Mouse (Mus musculus) brown adipose tissue, adult 24 weeks (tissue): ENCODE measurements around the gene Rxfp3. TPM values are rescaled to one million over a fixed set of nuclear protein-coding genes. Genes with fewer than 3 reads are reported as not detected.
A peak's percentile ranks its signal among the peaks of the same experiment; 100 is the strongest.

Source experiments
- H3K27ac ChIP-seq: fragments of 200-500 bp; replicated peaks from 2 replicates; pipeline ENCODE4 v1.5.1; 2012; ENCODE audit warnings: low read depth, mild to moderate bottlenecking, low read length
- H3K4me1 ChIP-seq: fragments of 200-500 bp; 2 replicates; pipeline ENCODE4 v1.6.1; 2012; ENCODE audit warnings: low read length, mixed read lengths; ENCODE audit not compliant: control insufficient read depth, insufficient read depth, insufficient read length
- H3K4me3 ChIP-seq: fragments of 200-500 bp; 2 replicates; pipeline ENCODE4 v1.5.1; 2012; ENCODE audit warnings: low read depth, mild to moderate bottlenecking, low read length, moderate library complexity; ENCODE audit not compliant: insufficient read depth
- polyA plus RNA-seq: library from polyadenylated mRNA; stranded (reverse); fragments of >200 nt; gene quantifications from 2 replicates; pipeline ENCODE4 v1.2.4, GENCODE M21; 2012; ENCODE audit not compliant: missing spikeins, insufficient read depth, insufficient read length

Rxfp3 gene
- polyA plus RNA-seq: not detected in 2 replicates

DNA sequence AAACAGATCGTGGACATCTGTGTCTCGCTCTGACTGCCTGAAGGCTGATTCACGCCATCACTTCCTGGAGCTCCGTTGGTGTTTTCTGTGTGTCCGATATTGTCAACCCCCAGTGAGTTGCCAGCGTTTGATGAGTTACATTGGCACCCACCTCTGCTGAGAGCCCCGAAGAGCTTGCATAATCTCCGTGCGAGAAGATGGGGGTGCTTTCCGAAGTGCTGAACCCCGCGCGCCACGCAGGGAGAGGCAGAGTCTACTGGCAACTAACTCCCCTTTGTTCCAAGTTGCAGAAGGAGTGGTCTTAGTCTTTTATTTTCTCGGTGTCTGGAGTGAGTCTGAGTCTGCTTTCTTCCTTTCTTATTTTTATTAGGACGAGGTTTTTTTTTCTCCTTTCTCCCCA, at the start of gene Rxfp3:
Rxfp3 (minus strand) TSS at position 281 of the 400 bp plus-strand sequence.
- Histone ChIP-seq H3K27ac (no peak within 1 kb of the TSS), H3K4me1 (no peaks in the 10 kb centered on the region), H3K4me3 (peak within 1 kb of the TSS; percentile 22)

DNA sequence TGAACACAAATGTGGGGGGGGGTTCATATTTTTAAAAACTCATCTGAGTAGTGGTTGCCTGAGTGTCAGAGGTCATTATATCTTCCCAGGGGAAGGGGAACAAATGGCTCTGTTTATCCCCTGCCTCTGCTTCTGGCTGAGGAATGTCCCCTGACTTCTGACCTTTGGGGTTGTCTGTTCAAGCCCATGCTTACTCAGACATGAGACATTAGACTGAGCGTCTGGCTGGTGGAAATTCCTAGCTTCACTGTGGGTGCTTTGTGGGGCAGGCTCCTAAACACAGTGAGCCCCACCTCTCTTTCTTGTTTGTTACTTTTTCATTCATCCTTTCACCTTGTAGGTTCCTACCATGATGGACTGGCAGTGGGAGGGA, 47.2 kb upstream of the Rxfp3 start:
- H3K4me1 ChIP-seq: no peaks in the 10 kb centered on the region
- H3K27ac ChIP-seq: no peak overlapping the region
- no peak overlapping the region for H3K4me3 ChIP-seq

DNA sequence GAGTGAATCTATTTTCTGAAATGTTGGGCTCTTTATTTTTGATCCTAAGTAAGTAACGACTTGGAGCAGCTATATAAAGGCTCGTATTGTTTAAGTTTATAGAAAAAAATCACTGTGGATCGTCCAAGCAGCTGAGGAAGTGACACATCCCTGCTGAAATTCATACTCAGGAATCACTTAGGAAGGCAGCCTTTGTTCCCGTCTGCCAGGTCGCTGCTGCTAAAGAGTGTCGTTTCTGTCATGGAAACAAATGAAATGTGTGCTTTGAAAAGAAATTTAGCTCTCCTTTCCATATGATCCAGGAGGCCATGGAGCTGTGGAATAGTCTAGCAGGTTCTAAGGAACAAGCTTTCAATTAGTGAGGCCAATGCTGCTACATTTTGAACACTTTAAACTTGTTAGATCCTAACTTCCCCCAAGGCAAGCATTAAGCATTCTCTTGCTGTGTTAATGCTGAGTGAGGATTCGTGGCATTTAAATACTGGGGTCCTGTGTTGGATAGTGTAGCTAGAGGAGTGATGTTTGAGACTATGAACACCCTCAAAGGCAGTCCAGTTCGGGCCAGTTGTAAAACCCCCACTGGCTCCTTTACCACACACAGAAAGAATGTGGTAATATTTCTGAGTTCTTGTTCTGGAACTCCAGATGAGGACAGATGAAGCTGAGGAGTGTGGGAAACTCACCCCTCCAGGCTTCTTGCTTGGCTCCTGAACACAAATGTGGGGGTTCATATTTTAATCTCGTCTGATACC, 46.6 kb upstream of the Rxfp3 start:
- Histone ChIP-seq H3K4me3 (no peak overlapping the region), H3K27ac (no peak overlapping the region), H3K4me1 (no peaks in the 10 kb centered on the region)

DNA sequence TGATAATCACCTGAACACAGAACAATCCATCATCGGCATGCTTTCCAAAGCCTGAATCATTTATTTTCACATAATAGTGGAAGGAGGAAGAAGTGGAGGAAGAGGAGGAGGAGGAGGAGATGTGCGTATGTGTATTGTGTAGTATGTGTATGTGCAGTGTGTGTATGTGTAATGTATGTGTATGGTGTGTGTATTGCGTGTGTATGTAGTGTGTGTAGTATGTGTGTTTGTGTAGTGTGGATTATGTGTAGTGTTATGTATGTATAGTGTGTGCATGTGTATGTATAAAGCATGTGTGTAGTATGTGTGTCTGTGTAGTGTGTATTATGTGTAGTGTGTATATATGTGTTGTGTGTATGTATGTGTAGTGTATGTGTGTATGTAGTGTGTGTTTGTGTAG, 45.9 kb upstream of the Rxfp3 start:
- Histone ChIP-seq H3K4me1 (no peaks in the 10 kb centered on the region), H3K4me3 (no peak overlapping the region), H3K27ac (no peak overlapping the region)

DNA sequence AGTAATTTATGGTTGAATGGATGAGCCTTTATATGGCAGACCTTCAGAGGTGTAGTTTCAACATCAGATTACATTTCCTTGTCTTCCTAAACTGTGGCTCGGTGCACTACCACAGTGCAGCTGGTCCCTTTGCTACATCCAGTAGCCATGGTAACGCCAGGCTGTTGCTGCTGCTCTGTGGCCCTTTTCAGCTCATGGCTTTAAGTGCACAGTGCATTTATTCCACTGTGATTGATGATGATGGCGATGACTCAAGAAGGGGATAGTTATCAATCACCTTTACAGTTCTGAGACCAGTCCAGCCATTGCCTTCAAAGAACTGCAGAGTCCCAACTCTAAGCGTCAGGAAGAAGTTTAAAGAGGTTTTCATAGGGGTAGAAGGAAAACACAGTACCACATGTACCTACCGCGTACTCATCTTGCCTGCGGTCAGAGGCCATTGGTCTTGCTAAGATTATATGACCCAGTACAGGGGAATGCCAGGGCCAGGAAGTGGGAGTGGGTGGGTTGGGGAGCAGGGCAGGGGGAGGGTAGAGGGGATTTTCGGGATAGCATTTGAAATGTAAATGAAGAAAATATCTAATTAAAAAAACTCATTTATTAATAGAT, 45.3 kb upstream of the Rxfp3 start:
- H3K4me3 ChIP-seq: no peak overlapping the region
- no peak overlapping the region for H3K27ac ChIP-seq
- H3K4me1 ChIP-seq: no peaks in the 10 kb centered on the region

DNA sequence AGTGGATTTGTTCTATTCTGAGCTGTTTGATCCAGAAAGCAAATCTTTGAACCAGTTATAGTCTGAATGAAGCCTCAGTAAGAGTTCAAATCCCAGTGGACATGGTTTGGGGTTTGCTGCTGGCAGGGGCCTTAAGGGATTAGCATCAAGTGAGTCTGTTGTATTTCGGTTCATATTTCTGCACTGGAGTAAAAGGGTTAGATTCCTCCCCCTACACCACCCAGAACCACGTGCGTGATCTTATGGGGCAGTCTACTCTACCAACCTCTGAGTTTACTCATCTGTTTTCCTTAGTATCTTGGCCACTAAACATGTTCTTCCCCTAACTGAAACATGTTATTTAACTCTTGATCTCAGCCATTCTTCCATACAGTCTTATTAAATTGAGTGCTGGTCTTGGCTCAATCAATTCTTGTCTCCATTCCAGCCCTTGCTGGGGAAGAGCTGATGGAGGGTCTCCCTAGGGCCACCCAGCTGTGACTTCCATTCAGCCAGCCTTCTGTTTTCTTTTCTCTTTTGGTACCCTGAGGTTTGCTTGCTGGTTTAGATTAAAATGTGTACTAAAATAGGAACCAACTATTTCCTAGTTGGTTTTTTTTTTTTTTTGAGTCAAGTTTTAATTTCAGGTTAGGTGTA, 38.1 kb upstream of the Rxfp3 start:
- Histone ChIP-seq H3K4me1 (no peaks in the 10 kb centered on the region), H3K27ac (no peak overlapping the region), H3K4me3 (no peak overlapping the region)

DNA sequence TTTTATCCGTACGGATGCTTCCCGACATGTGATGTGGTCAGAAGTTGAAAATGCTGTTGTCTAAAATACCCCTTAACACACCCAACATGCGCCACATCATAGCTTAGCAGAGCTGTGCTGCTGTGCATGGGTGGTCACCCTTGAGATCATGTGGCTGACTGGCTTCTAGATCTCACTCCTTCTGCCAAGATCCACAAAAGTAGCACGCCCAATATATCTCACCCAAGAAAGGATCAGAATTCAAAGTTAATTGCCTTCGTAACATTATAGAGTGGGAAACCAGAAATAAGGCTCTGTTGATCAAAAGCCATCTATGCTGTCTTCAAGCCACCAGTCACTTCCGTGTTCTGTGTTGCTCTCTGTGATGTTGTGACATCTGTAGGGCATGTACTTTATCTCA, 30.1 kb upstream of the Rxfp3 start:
- H3K4me3 ChIP-seq: no peak overlapping the region
- H3K4me1 ChIP-seq: peaks cover 6% of the 10 kb centered on the region; the same call in 1 of the 2 replicates
- no peak overlapping the region for H3K27ac ChIP-seq

DNA sequence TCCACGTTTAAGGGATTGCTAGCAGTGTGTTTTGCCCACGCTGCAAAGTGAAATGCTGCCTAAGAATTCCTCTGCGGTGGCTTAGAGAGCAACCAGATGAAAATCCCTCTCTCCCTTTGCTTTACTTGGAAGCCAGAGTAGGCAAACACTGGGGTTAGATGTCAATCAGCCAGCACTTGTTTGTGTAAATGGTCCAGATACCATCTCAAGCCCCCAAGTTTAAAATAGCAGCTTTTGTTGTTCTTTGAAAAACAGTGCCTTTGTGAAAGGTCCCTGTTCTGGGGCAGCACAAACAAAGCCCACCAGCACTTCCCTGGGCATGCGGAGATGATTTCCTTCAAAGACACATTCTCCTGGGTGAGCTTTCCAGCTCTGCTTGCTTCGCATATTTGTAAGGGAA, 28.5 kb upstream of the Rxfp3 start:
- Histone ChIP-seq H3K4me3 (peak overlapping the region; percentile 60), H3K4me1 (peaks cover 6% of the 10 kb centered on the region; the same call in 1 of the 2 replicates), H3K27ac (no peak overlapping the region)

DNA sequence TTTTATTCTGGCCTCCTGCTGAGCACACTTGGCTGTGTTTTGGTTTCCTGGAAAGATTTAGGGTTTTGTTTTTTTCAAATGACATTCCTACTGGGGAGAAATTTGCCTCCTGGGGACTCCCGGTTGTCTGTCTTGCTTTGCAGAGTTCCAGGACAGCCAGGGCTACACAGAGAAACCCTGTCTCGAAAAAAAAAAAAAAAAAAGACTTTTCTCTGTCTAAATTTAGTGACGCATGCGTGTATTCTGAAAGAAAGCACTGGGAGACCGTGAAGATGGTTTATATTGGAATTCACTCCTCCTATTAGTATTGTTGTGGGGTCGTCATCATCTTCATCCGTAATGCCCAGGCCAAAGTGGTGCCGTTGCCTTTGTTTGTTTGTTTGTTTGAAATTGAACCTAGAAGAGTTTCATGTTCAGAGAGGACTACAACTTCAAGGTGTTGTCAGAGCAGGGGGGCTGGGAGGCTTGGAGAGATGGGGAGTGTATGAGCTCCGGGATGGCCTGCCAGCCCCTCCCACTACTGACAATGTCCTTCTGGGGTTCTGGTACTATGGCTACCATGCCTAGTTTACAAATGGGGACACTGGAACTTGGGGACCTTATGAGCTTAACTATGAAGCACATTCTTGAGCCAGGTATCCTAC, 27.9 kb upstream of the Rxfp3 start:
- peaks cover 6% of the 10 kb centered on the region; the same call in 1 of the 2 replicates for H3K4me1 ChIP-seq
- peak overlapping the region; percentile 60 for H3K4me3 ChIP-seq
- peak overlapping the region; percentile 14 for H3K27ac ChIP-seq

DNA sequence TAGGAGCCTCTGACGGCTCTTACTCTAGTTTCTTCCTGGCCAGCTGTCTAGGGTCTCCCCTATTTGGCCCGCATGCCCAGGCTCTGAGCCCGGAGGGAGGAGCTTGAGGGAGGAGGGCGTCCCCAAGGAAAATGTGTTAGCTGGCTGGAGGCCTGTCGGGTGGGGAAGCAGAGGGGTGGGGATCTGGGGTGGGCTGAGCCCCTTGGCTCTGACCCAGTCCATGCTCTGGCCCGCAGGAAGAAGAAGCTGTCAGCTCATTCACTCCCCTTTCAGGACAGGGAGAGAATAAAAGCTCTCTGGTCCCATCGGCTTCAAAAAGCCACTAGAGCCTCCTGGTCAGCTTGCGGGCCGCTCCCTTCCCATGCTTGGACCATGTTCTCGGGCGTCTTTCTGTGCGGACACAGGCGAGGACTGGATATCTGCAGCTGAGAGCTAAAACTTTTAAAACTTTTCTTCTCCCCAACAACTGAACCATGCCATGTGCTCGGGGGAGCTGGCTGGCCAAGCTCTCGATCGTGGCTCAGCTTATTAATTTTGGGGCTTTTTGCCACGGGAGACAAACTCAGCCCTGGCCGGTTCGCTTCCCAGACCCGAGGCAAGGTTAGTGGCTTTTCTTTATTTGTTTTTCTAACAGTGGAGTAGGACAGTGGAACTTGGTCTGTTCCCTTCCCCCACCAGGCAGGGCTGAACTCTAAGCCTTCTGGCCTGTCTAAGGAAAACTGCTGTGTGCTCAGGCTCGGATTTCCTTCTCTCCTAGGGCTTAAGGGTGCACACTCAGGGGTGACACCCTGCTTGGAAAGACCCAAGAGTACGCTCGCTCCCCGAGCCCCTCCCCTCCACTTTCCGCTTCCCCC, 27.0 kb upstream of the Rxfp3 start, which contains the start of gene Adamts12:
Adamts12 (plus strand) TSS at position 233 of the 854 bp plus-strand sequence.
- Histone ChIP-seq H3K4me3 (peak within 1 kb of the TSS; percentile 60), H3K4me1 (peaks cover 6% of the 10 kb centered on the region; the same call in 1 of the 2 replicates), H3K27ac (peak within 1 kb of the TSS; percentile 55)

DNA sequence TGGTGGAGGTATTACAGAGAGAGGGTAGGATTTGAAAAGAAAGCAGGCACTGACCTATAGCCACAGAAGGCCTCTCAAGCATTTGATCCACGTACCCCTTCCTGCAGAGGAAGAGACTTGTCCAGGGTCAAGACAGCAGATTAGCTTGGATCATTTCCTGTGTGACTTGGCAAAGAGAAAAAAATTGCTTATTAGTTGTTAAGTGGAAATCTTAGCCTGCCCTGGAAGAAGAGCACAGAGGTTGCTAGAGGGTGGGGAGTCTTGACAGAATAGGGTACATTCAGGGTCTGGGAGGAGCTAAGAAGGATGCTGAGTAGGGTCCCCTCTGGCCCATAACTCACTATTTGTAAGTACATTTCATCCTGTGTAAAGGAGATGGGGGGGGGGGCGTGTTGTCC, 26.4 kb upstream of the Rxfp3 start:
- Histone ChIP-seq H3K4me1 (peaks cover 6% of the 10 kb centered on the region; the same call in 1 of the 2 replicates), H3K27ac (peak overlapping the region; percentile 55; the same call in 1 of the 2 replicates), H3K4me3 (no peak overlapping the region)

DNA sequence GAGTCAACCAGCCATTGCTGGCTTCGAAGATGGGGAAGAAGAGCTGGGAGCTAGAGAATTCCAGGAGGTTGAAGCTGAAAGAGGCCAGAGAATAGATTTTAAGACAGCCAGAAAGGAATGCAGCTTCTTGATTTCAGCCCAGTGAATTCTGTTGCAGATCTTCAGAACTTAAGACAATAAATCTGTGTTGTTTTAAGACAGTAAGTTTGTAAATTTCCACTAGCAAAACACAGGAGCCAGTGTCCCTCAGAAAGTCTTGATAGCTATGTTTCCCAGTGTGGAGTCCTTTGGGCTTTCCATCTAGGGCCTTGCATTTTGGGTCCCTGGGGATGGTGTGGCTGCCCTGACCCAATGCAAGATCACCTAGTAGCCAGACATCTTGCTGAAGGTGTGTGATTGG, 25.1 kb upstream of the Rxfp3 start:
- H3K4me3 ChIP-seq: no peak overlapping the region
- H3K4me1 ChIP-seq: peaks cover 6% of the 10 kb centered on the region; the same call in 1 of the 2 replicates
- H3K27ac ChIP-seq: no peak overlapping the region

DNA sequence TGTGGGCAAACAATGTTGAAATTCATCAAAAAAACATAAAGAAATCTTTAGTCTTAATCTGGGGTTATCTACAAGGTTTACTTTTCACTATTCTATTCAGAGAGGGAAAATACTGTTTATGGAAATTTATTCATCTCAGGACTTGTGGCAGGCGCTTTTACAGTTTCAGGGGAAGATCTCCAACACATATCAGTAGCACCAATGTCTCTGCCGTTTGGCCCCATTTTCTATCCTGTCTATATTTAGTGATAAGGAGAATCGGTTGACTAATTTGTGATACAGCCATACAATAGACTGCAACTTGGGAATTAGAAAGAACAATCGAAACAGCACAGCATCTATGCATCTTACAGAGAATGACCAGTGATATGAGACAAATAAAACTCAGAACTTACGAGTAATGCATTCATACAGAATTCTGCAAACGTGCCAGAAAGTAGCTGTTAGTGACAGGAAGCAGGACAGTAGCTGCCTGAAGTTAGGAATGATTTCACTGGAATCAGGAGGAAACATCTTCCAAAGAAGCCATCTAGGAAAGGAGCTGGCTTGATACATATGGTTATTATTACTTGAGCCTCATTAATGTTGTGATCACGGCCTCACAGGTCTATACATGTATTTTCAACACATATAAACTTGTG, 16.8 kb upstream of the Rxfp3 start:
- Histone ChIP-seq H3K27ac (no peak overlapping the region), H3K4me3 (no peak overlapping the region), H3K4me1 (no peaks in the 10 kb centered on the region)
